Mouse (Mus musculus) G1E-ER4 (cell line): ENCODE data around the gene Mrpl9. TPM values are rescaled to one million over a fixed set of nuclear protein-coding genes. Genes with fewer than 3 reads are reported as not detected.

Experiments
- GATA1 ChIP-seq: IDR thresholded peaks from one replicate; pipeline ENCODE4 v1.8.0; 2012; ENCODE audit warnings: low read length, inconsistent platforms
- polyA plus RNA-seq: library from polyadenylated mRNA; stranded (reverse); fragments of >175 nt; gene quantifications from 2 replicates; pipeline ENCODE4 v1.2.3, GENCODE M21; 2012

Mrpl9 gene
- polyA plus RNA-seq, 1 experiment, result 141 TPM

DNA sequence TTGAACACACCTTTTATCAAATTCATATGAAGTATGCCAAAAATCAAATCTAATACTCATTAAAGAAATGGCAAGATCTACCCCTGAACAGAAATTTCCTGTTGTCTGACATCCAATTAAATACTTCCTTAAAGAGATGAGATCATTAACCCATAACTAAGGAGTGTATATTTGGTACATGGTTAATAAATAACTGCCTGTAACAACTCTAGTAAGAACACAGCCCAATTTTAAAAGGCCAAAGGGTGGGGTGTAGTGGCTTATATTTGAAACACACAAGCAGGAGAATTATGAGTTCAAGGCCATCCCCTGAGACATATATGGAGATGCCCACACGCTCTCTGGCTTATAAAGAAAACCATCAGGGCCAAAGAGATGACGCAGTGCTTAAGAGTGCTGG is 6.3 kb downstream of the Mrpl9 start:
- no peak for TF ChIP-seq GATA1

DNA sequence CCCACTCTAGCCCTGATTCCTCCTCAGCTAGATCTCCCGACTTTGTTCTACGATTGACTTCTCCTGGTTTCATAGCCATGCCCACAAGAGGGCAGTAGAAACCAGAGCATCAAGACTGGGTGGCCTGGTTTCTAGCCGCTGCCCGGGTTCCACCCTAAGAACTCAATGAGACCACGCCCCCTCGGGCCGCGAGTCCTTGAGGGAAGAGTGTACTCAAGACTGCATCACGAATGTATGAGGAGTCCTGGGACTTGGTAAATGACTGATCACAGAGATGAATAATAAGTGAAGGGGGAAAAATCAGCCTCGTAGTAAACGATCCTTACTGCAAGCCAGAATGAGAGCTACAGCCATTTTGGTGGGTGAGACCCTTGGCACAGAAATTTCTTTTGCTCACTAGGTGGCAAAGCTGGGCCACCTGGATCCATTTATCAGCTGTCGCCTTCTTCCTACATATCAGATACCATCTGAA is 13.4 kb downstream of the Mrpl9 start:
- no peak for TF ChIP-seq GATA1

DNA sequence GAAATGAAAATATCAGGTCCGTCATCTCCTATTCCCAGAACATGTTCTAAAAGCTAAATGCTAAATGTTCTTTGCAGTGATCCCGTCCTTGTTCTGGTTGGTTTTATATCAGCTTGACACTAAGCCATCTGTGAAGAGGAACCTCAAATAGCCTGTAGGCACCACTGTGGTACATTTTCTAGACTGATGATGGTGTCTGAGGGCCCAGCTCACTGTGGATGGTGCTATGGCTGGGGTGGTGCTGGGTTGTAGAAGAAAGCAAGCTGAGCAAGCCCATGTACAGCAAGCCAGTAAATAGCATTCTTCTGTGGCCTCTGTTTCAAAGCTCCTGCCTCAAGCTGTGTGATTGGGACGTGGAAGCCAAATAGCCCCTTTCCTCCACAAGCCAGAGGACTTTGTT is 13.9 kb downstream of the Mrpl9 start:
- no peak for TF ChIP-seq GATA1

DNA sequence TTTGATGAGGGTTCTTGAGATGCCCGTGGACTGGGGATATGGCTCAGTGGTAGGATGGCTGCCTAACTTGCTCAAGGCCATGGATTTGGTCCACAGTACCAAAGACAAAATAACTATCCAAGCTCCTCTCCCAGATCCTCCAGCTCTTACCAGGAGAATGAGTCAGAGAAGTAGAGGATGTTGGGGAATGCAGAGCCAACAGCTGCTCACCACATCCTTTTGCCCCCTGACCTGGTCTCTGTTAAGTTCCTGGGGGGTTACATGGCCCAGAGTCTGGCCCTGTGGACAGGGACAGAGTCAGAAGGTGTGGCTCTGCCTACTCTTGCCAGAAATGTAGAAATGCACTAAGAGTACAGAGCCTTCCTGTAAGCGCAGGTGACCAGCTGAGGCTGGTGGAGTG is 16.7 kb downstream of the Mrpl9 start:
- no peak for TF ChIP-seq GATA1

DNA sequence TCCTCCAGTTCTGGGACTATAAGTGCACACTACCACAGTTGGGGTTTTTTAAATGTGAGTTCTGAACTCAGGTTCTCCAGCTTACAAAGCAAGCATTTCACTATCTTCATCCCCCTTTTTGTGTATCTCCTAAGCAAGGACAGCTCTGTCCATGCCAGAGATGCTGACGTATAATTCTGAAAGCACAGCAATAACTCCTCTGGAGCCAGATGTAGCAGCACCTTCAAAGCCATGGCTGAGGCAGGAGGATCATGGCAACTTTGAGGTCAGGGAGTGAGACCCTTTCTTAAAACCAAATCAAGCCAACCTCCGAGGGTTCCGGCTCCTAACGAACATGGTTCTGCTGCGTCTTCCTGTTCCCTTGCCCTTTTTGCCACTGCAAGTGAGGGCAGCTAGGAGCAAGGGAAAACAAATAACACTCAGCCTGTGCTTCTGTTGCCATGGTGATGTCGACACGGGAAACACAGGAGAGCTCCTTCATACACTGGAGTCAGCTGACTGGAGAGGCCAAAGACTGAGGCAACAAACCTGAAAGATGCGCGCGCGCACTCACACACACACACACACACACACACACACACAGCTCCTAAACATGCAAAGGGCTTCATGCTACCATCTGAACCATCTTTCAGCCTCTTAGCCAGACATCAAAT is 20.9 kb downstream of the Mrpl9 start:
- no peak for TF ChIP-seq GATA1

DNA sequence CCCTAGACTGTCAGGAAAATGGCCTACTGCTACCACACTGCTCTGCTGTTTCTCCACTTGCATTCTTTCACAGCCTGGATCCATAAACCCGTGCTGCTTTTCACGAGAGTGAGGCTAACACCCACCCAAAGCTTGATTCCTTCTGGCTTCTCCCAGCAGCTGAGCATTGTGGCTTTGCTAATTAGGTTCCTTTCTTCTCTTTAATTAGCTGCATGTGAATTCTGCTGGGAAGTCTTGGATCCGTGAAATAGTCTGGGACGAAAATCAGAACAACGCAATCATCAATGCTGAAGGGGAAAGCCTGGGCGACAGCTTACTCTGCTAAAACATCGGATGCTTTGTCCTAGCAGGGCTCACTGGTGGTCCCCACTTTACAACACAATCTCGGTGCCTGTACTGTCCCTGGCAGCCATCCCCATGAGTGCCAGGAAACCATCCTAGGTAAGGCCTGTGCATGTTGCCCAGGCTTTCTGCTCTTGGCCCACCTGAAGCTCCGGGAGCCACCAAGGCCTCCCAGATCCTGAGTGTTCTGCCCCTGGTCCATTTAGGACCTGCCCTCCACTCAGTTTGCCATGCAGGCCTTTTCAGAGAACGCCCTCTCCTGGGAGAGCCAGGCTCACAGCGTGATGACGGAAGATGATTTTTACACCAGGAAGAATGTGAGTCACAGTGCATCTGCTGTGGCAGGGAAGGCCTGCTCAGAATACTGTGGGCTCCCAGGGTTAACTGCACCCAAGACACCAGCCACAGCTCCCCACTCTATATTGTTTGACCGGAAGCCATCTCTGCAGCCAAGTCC is 22.7 kb downstream of the Mrpl9 start:
- TF ChIP-seq GATA1, result no peak

DNA sequence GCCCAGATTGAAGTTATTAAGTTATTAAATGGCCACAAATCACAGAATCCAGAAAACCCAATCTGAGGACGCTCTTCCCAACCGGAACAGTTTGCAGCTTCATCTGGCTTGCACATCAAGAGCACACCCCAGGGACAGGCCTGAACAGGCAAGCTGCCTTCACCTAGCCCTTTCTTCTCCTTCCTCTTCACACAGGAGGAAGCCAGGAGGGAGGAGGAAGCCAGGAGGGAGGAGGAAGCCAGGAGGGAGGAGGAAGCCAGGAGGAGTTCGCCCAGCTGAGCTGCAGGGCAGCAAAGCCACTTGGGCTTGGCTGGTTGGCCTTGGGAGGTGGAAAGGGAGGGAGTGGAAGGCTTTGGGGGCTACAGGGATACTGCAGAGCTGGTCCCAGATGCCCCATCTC is 25.8 kb downstream of the Mrpl9 start:
- TF ChIP-seq GATA1, result no peak

DNA sequence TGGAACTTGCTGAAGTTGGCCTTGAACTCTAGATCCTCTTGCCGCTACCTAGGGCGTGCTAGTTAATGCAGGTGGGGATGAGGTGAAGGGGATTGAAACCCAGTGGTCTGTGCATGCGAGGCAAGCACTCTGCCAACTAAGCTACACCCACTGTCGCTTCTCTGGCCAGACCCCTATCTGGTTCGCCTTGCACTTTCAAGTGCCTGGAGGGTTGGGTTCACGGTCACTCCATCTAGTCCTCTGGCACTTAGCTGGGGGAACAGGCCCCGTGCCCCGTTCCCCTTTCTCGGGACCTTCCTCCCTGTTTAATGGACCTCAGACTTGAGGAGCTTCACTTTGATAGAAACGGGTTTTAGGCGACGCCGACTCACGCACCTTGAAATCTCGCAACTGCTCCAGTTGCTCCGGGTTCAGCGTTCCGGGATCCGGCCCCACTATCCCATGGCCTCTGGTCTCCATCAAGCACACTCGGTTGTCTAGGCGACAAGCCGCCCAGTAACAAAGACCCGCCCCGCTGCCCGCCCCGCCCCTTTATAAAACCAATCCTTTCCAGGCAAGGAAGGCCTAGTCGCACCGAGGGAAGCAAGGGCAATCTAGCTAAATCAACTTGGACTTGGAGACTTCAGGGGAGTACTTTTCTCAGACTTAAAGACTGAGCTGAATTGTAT is 29.5 kb downstream of the Mrpl9 start:
- TF ChIP-seq GATA1, result no peak

DNA sequence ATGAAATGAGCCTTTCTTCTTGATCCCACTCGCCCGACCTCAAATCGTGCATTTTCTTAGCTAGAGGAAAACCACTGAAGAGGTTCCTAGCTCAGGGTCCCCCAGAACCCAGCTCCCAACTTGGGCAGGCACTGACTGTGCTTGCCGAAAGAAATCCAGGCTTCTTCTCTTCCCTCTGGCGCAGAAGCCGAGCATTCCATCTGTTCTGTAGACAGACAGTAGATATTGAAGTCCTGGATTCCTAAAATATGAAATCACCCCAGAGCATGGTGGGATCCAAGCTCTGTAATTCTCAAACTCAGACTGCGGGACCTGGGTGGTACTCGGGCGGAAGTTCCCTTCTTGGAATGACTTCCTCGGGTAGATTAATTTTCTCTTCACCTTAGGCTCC is 30.0 kb downstream of the Mrpl9 start:
- TF ChIP-seq GATA1, result no peak

DNA sequence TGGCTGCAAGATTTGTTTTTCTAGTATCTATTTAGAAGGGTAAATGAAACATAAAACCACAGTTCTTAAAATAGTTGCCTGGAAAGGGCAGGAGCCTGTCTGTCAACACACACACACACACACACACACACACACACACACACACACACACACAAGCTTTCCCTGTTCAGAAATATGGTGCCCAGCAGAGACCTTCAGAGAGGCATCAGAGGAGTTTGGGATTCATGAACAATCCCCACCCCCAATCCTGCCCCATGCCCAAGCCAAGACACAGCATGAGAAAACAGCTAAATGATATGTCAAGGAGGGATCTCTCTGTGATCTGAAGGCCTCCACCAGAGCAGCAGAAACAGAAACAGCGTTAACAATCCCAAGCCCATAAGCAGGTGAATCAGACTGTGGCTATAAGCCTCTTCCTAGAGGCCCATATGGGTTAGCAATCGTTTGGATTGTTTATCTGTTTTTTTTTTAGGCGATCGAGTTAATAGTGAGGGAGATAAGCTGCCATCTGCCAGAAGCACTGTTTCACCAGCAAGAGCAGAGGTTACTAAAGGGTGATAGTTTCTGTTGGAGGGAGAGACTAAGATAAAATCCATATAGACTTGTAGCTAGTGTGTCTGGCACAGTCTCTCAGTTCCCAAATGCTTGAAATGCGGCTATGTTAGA is 30.6 kb downstream of the Mrpl9 start:
- no peak for TF ChIP-seq GATA1

DNA sequence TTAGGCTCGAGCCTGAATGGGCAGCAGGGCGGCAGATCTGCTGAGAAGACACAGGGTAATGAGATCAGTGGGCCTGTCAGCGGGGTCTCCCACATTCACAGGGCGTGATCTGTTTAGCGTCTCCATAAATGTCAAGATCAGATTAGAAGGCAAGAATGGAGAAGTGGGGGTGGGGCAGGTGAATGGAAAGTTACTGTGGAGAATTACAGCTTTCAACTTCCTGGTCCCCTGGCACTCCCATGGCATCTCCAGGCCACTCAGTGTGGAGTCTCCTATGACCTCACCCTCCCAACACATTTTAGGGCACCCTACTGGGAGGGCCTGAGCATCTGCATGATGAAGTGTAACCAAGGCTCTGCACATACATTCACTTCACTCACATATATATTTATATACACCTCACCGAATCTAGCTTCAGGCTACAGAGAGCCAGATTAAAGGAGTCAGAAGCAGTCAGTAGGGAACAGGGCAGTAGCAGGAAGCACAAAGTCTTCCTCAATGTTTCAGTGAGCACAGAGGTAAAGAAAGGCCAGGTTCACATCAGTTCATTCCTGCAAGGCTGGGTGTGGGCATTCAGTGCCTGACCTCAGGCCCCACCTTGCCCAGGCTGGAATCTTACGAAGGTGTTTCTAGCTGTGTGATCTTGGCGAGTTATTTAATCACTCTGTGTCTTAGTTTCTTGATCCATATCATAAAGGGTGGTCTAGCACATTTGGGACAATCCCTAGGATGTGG is 33.4 kb downstream of the Mrpl9 start:
- TF ChIP-seq GATA1, result no peak

DNA sequence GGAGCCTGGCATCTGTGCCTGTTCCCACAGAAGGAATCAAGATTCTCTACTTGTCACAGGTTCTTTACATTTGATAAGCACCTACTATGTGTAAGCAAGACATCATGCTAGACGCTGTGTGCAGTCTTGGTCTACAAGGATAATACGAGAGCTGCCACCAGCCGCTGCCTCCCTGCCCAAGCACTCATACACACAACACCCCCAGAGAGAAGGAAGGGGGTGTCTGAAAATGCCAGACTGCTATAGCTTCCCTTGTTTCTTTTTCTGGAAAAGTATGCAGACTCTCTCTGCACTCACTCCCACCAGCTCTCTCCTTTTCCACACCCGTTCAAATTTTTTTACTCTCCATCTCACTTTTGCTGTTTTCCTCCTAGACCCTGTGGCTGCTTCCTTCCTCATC is 34.3 kb downstream of the Mrpl9 start:
- no peak for TF ChIP-seq GATA1

DNA sequence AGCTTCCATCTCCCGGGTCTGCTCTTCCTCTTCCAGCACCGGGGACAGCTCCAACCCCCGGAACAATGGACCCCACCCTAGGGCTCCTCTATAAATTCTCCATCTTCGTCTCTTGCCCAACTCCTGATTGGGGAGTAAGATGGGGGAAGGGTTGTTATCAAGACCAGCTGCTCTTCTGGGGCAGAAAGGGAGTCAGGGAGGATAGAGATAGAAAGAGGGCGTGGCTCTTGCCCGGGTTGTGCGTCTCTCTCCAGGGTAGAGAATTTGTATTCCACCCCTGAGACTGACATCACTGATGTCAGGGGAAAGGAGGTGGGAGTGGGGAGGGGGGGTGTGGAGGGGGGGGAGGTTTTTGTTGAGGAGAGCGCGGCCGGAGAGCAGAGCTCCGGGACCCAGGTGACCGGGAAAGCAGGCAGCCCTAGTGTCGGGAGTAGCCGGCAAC is 34.9 kb downstream of the Mrpl9 start, which contains the start of gene Celf3:
Gene Celf3, plus strand, starts transcription at position 315 of the 442 bp plus-strand sequence.
- no peak for TF ChIP-seq GATA1

DNA sequence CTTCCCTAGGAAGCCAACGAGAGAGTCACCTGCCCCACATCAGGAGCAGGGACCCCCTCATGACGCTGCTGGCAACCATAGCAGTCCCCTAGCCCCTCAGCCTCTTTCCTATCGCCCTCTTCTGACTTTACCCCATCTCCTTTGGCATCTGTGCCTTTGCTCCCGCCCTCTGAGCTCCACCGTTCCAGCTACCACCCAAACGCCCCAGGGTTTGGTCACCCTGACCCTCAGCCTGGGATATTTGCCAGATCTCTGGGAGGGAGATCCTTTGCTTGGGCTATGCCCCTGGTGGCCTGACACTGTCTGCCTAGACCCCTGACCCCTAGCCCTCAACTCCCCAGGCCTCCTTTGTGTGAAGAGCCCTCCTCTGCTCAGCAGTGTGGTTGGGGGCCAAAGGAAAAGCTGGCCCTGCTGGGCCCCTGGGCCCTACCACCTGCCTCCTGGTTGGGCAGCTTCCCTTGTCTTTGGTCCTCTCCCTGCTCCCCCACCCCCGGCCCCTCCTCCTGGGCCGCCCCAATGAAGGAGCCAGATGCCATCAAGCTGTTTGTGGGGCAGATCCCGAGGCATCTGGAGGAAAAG is 35.6 kb downstream of the Mrpl9 start:
- TF ChIP-seq GATA1, result no peak

DNA sequence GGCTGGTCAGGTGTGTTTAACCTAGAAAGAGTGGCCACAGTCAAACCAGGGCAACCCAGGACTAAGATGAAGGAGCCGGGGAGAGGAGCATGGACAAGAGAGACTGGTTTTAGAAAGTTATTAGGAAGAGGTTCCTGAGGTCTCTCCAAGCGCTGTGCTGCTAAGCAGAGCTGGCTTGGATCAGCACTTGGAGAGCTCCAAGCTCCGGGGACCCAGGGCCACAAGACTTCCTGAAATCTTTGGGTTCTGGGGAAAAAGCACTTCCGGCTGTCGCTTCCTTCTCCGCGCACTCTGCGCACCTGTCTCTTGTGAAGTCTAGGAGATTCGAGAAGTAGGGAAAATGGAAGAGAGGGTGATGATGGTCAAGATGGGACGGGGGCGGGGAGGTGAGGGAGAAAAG is 36.4 kb downstream of the Mrpl9 start:
- TF ChIP-seq GATA1, result no peak
